Mouse (Mus musculus): ENCODE measurements at regions not wholly inside any gene's neighbourhood (a gene's known extent, or its start where the extent isn't known, plus 50 kb on each side); places are given as distances from the start of the nearest gene placed in this dataset.
A peak's percentile ranks its signal among the peaks of the same experiment; 100 is the strongest.

DNA sequence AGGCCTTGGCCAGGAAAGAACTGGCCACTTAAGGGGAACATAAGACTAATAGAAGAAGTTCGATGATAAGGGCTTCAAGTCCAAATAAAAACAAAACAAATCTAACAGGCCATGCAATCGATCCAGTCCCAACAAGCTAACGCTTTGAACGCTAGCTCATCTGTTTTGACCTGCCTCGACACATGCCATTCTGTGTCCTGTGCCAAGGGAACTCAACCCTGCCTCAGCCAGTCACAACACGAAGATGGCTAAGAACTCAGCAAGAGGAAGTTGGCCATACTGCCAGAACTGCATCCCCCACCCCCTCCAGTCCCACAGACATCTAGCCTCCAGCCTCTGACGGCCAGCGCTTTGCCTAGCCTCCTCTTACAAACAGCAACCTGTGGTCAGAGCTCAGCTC is 259.1 kb downstream of the Gm12728 start:
- TF ChIP-seq CTCF (IDR thresholded peaks at IDR 0.05; ENCODE audit: borderline replicate concordance, extremely low read depth, insufficient read depth, insufficient read length) (no peak), POLR2A (IDR thresholded peaks at IDR 0.05; ENCODE audit: borderline replicate concordance, extremely low read depth, insufficient read depth, insufficient read length, poor library complexity, severe bottlenecking) (no peak)
- no peak for DNase-seq (ENCODE audit: low read depth)

GRCm38 (mm10) chr4:106049880-106050279 is 260.2 kb downstream of the Gm12728 start:
- no peak for TF ChIP-seq CTCF (IDR thresholded peaks at IDR 0.05; ENCODE audit: borderline replicate concordance, extremely low read depth, insufficient read depth, insufficient read length)
- no peak for TF ChIP-seq POLR2A (IDR thresholded peaks at IDR 0.05; ENCODE audit: borderline replicate concordance, extremely low read depth, insufficient read depth, insufficient read length, poor library complexity, severe bottlenecking)
- DNase-seq (ENCODE audit: low read depth) = no peak

GRCm38 (mm10) chr4:106050297-106050696 is 260.6 kb downstream of the Gm12728 start:
- no peak for TF ChIP-seq CTCF (IDR thresholded peaks at IDR 0.05; ENCODE audit: borderline replicate concordance, extremely low read depth, insufficient read depth, insufficient read length)
- TF ChIP-seq POLR2A (IDR thresholded peaks at IDR 0.05; ENCODE audit: borderline replicate concordance, extremely low read depth, insufficient read depth, insufficient read length, poor library complexity, severe bottlenecking) = no peak
- DNase-seq (ENCODE audit: low read depth) = peak; percentile 49

DNA sequence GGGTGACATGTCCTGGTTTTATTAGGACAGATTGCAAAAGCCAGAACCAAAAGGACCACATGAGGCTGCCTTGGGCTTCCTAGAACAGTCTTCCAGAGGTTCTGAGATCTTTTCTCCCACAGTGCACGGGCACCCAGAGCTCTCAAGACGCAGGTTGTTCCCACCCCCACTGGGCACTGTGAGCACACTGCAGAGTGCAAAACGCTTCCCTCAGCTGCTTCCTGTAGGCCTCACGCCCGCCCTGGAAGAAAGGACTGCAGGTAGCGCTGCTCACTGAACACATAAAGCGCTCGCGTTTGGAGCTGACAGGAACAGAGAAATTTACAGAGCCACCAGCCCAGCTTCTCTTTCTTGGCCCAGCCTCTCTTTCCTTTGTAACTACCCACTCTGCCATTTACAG is 262.5 kb upstream of the Usp24 start:
- DNase-seq (ENCODE audit: low read depth) = peak; percentile 26
- TF ChIP-seq POLR2A (IDR thresholded peaks at IDR 0.05; ENCODE audit: borderline replicate concordance, extremely low read depth, insufficient read depth, insufficient read length, poor library complexity, severe bottlenecking) (no peak), CTCF (IDR thresholded peaks at IDR 0.05; ENCODE audit: borderline replicate concordance, extremely low read depth, insufficient read depth, insufficient read length) (no peak)

GRCm38 (mm10) chr4:106054324-106054723 is 261.7 kb upstream of the Usp24 start:
- TF ChIP-seq POLR2A (IDR thresholded peaks at IDR 0.05; ENCODE audit: borderline replicate concordance, extremely low read depth, insufficient read depth, insufficient read length, poor library complexity, severe bottlenecking) (no peak), CTCF (IDR thresholded peaks at IDR 0.05; ENCODE audit: borderline replicate concordance, extremely low read depth, insufficient read depth, insufficient read length) (peak; percentile 3; the same call in 1 of the 2 replicates)
- peak; percentile 28 for DNase-seq (ENCODE audit: low read depth)

GRCm38 (mm10) chr4:106062651-106063050 is 253.4 kb upstream of the Usp24 start:
- no peak for TF ChIP-seq CTCF (IDR thresholded peaks at IDR 0.05; ENCODE audit: borderline replicate concordance, extremely low read depth, insufficient read depth, insufficient read length)
- TF ChIP-seq POLR2A (IDR thresholded peaks at IDR 0.05; ENCODE audit: borderline replicate concordance, extremely low read depth, insufficient read depth, insufficient read length, poor library complexity, severe bottlenecking) = no peak
- peak; percentile 81 for DNase-seq (ENCODE audit: low read depth)

GRCm38 (mm10) chr4:106063851-106064382 is 252.1 kb upstream of the Usp24 start:
- DNase-seq (ENCODE audit: low read depth) = no peak
- TF ChIP-seq POLR2A (IDR thresholded peaks at IDR 0.05; ENCODE audit: borderline replicate concordance, extremely low read depth, insufficient read depth, insufficient read length, poor library complexity, severe bottlenecking) = no peak
- TF ChIP-seq CTCF (IDR thresholded peaks at IDR 0.05; ENCODE audit: borderline replicate concordance, extremely low read depth, insufficient read depth, insufficient read length) = no peak

- DNase-seq (ENCODE audit: low read depth) = peak; percentile 31
- TF ChIP-seq POLR2A (IDR thresholded peaks at IDR 0.05; ENCODE audit: borderline replicate concordance, extremely low read depth, insufficient read depth, insufficient read length, poor library complexity, severe bottlenecking) (no peak), CTCF (IDR thresholded peaks at IDR 0.05; ENCODE audit: borderline replicate concordance, extremely low read depth, insufficient read depth, insufficient read length) (no peak)
Observed at GRCm38 (mm10) chr4:106067023-106067422, 249.0 kb upstream of the Usp24 start.

DNA sequence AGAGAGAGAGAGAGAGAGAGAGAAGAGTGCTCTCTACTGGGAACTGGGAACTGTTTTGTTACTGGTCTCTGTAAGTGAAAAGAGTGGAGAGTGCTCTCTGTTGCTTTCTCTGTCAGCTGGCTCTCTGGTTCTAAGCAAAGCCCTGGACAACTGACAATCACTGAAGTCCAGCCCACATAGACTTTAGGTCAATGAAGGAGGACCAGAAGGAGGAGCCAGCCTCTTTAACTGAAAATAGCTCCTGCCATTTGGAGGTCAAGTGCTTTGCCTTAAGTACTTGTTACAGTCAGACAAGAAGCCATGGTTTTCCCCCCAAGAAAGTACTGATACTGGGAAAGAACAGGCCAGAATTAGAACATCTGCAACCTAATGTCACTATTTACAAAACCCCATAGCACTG is 232.5 kb upstream of the Usp24 start:
- DNase-seq (ENCODE audit: low read depth) = no peak
- no peak for TF ChIP-seq POLR2A (IDR thresholded peaks at IDR 0.05; ENCODE audit: borderline replicate concordance, extremely low read depth, insufficient read depth, insufficient read length, poor library complexity, severe bottlenecking)
- no peak for TF ChIP-seq CTCF (IDR thresholded peaks at IDR 0.05; ENCODE audit: borderline replicate concordance, extremely low read depth, insufficient read depth, insufficient read length)

- no peak for TF ChIP-seq POLR2A (IDR thresholded peaks at IDR 0.05; ENCODE audit: borderline replicate concordance, extremely low read depth, insufficient read depth, insufficient read length, poor library complexity, severe bottlenecking)
- TF ChIP-seq CTCF (IDR thresholded peaks at IDR 0.05; ENCODE audit: borderline replicate concordance, extremely low read depth, insufficient read depth, insufficient read length) = no peak
Observed at GRCm38 (mm10) chr4:106091927-106092675, 223.9 kb upstream of the Usp24 start.

GRCm38 (mm10) chr4:106092676-106093070 is 223.3 kb upstream of the Usp24 start:
- TF ChIP-seq CTCF (IDR thresholded peaks at IDR 0.05; ENCODE audit: borderline replicate concordance, extremely low read depth, insufficient read depth, insufficient read length) = no peak
- no peak for TF ChIP-seq POLR2A (IDR thresholded peaks at IDR 0.05; ENCODE audit: borderline replicate concordance, extremely low read depth, insufficient read depth, insufficient read length, poor library complexity, severe bottlenecking)
- no peak for DNase-seq (ENCODE audit: low read depth)

More at GRCm38 (mm10) chr4:106091927-106092675, 223.9 kb upstream of the Usp24 start:
- DNase-seq (ENCODE audit: low read depth) = peak; percentile 19

GRCm38 (mm10) chr4:106093252-106093651 is 222.8 kb upstream of the Usp24 start:
- DNase-seq (ENCODE audit: low read depth) = peak; percentile 32
- TF ChIP-seq POLR2A (IDR thresholded peaks at IDR 0.05; ENCODE audit: borderline replicate concordance, extremely low read depth, insufficient read depth, insufficient read length, poor library complexity, severe bottlenecking) (no peak), CTCF (IDR thresholded peaks at IDR 0.05; ENCODE audit: borderline replicate concordance, extremely low read depth, insufficient read depth, insufficient read length) (0 out of 2 replicates have a peak, but pooled peaks have one; percentile 0)
